Mouse (Mus musculus) c-Kit-positive CD71-positive TER-119-positive erythroid progenitor cells, embryonic 14.5 days (primary cell): Measurements from ENCODE around the gene Scyl2.
"Not testable (repeated sequence)": the region's sequence is repeated elsewhere in the genome, so short reads cannot be mapped to it uniquely, and the experiment has no call there.

Experiments used
- DNase-seq: peaks from one replicate; pipeline ENCODE4 v3.0.0-alpha.2; 2013; ENCODE audit warnings: low spot score

The Scyl2 gene

GRCm38 (mm10) chr10:89679448-89679847 lies 6.6 kb downstream of the Scyl2 start:
- DNase-seq: no peak

- DNase-seq: no peak
Observed at GRCm38 (mm10) chr10:89678054-89678453, 8.0 kb downstream of the Scyl2 start.

- no peak for DNase-seq
Observed at GRCm38 (mm10) chr10:89676609-89677008, 9.5 kb downstream of the Scyl2 start.

- not testable (repeated sequence) for DNase-seq
Observed at GRCm38 (mm10) chr10:89670371-89670770, 15.7 kb downstream of the Scyl2 start.

- no peak for DNase-seq
Observed at GRCm38 (mm10) chr10:89667571-89667970, 18.5 kb downstream of the Scyl2 start.

- DNase-seq: no peak
Observed at GRCm38 (mm10) chr10:89665679-89666078, 20.4 kb downstream of the Scyl2 start.

GRCm38 (mm10) chr10:89664977-89665645 lies 21.0 kb downstream of the Scyl2 start:
- no peak for DNase-seq

- no peak for DNase-seq
Observed at GRCm38 (mm10) chr10:89656366-89656765, 29.7 kb downstream of the Scyl2 start.

- DNase-seq: no peak
Observed at GRCm38 (mm10) chr10:89652912-89653311, 33.2 kb downstream of the Scyl2 start.

GRCm38 (mm10) chr10:89651691-89652090 lies 34.4 kb downstream of the Scyl2 start:
- no peak for DNase-seq

- DNase-seq: no peak
Observed at GRCm38 (mm10) chr10:89646918-89647317, 39.2 kb downstream of the Scyl2 start.

GRCm38 (mm10) chr10:89637001-89637400 lies 49.1 kb downstream of the Scyl2 start:
- no peak for DNase-seq

GRCm38 (mm10) chr10:89635018-89635417 lies 51.1 kb downstream of the Scyl2 start:
- no peak for DNase-seq

- DNase-seq: no peak
Observed at GRCm38 (mm10) chr10:89633736-89634426, 52.2 kb downstream of the Scyl2 start.

- DNase-seq: no peak
Observed at GRCm38 (mm10) chr10:89633121-89633520, 53.0 kb downstream of the Scyl2 start.

GRCm38 (mm10) chr10:89631831-89632230 lies 54.3 kb downstream of the Scyl2 start:
- DNase-seq: no peak

- DNase-seq: no peak
Observed at GRCm38 (mm10) chr10:89630564-89630963, 55.5 kb downstream of the Scyl2 start.

GRCm38 (mm10) chr10:89630052-89630451 lies 56.0 kb downstream of the Scyl2 start:
- DNase-seq: peak; percentile 71

- no peak for DNase-seq
Observed at GRCm38 (mm10) chr10:89626714-89627113, 59.4 kb downstream of the Scyl2 start.

GRCm38 (mm10) chr10:89624196-89624595 lies 61.9 kb downstream of the Scyl2 start:
- DNase-seq: no peak

GRCm38 (mm10) chr10:89621129-89621528 lies 65.0 kb downstream of the Scyl2 start, which contains the start of gene Slc17a8:
Slc17a8 (minus strand) TSS chr10:89621253.
- DNase-seq: no peak

- DNase-seq: no peak
Observed at GRCm38 (mm10) chr10:89599311-89599710, 86.8 kb downstream of the Scyl2 start.

GRCm38 (mm10) chr10:89597275-89597674 lies 88.8 kb downstream of the Scyl2 start:
- DNase-seq: no peak

GRCm38 (mm10) chr10:89595935-89596334 lies 90.2 kb downstream of the Scyl2 start:
- no peak for DNase-seq
